Mouse (Mus musculus) bone marrow, adult 2 months (tissue): ENCODE data around the gene Znrf2. TPM values are rescaled to one million over a fixed set of nuclear protein-coding genes. Genes with fewer than 3 reads are reported as not detected.

Experiments
- H3K27ac ChIP-seq: fragments of 200-500 bp; 2 replicates; pipeline ENCODE4 v1.5.1; 2012; ENCODE audit warnings: low read depth, mild to moderate bottlenecking, control low read depth, inconsistent platforms, low read length; ENCODE audit not compliant: control insufficient read depth, poor library complexity, insufficient read depth
- H3K4me1 ChIP-seq: fragments of 200-500 bp; 2 replicates; pipeline ENCODE4 v1.6.1; 2011; ENCODE audit warnings: low read length; ENCODE audit not compliant: control insufficient read depth, insufficient read depth
- H3K4me3 ChIP-seq: fragments of 200-500 bp; replicated peaks from 2 replicates; pipeline ENCODE3; 2011; ENCODE audit warnings: mild to moderate bottlenecking, low read depth, low read length, control low read depth; ENCODE audit not compliant: control insufficient read depth
- CTCF ChIP-seq: fragments of 200-500 bp; IDR thresholded peaks from 2 replicates; pipeline ENCODE4 v1.5.1; 2011; ENCODE audit warnings: low read length, control low read depth; ENCODE audit not compliant: control insufficient read depth, insufficient read depth
- POLR2A ChIP-seq: fragments of 200-500 bp; IDR thresholded peaks from 2 replicates; pipeline ENCODE4 v1.6.1; 2011; ENCODE audit warnings: low read depth, mild to moderate bottlenecking, control low read depth, low read length, borderline replicate concordance; ENCODE audit not compliant: control insufficient read depth
- WGBS: fragments of 180-500 bp; shearing (Covaris S2); methylation state at CpG from one replicate; pipeline ENCODE4 v1.1.7; 2018; 5-methylcytosine and 5-hydroxymethylcytosine counted together
- polyA plus RNA-seq: library from polyadenylated mRNA; stranded (reverse); fragments of >200 nt; gene quantifications from 2 replicates; pipeline ENCODE4 v1.2.4, GENCODE M21; 2011; ENCODE audit warnings: low replicate concordance; ENCODE audit not compliant: missing spikeins, insufficient read depth, insufficient read length

Znrf2 gene
- polyA plus RNA-seq, 1 experiment: 10.6 TPM

GRCm38 (mm10) chr6:54830048-54830772 is 13.5 kb downstream of the Znrf2 start:
- 83% methylated on average over 7 of the region's 7 CpGs for WGBS
- TF ChIP-seq CTCF (no peak), POLR2A (no peak)
- H3K4me1 ChIP-seq: peaks cover 3% of the 10 kb centered on the region
- H3K4me3 ChIP-seq: no peak overlapping the region
- no peak overlapping the region for H3K27ac ChIP-seq

- TF ChIP-seq CTCF (no peak), POLR2A (no peak)
- 73% methylated on average over 8 of the region's 8 CpGs for WGBS
- Histone ChIP-seq H3K4me3 (no peak overlapping the region), H3K27ac (no peak overlapping the region), H3K4me1 (peaks cover 3% of the 10 kb centered on the region)
Observed at GRCm38 (mm10) chr6:54831069-54831720, 14.5 kb downstream of the Znrf2 start.

DNA sequence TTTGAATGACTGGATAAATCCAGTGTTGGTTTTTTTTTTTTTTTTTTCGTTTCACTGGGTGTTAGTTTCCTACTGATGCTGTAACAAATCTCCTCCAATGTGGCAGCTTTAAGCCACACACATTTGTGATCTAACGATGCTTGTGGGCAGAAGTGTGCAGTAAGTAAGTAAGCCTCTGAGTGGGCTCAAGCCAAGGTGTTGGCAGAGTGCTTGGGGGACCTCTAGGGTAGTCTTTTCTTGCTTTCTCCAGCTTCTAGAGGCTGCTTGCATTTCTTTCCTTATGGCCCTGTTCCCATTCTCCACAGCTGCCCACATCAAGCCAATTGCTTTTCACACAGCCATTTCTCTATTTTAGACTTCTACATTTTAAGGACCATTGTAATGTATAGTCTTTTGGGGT is 16.7 kb downstream of the Znrf2 start:
- Histone ChIP-seq H3K4me3 (no peak overlapping the region), H3K4me1 (no peaks in the 10 kb centered on the region), H3K27ac (no peak overlapping the region)
- TF ChIP-seq POLR2A (no peak), CTCF (no peak)
- 71% methylated on average over 2 of the region's 2 CpGs for WGBS

DNA sequence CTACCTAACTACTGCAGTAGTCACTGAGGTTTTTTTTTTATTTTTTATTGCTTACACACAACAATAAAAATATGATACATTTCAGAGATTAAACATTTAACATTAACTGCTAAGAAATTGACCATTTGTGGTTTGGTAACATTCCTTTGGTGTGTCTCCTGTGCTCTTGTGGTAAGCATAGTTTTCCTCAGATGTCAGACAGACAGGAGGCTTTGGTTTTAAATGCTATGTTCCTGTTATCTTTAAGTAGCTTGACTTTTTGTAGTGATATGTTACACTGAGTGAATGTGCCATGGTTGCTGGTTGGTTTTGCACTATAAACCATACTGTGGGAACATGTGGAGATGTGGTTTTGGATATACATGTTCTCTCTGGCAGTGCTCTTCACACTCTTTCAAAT is 19.9 kb downstream of the Znrf2 start:
- no peaks in the 10 kb centered on the region for H3K4me1 ChIP-seq
- TF ChIP-seq POLR2A: no peak
- TF ChIP-seq CTCF: no peak
- no peak overlapping the region for H3K4me3 ChIP-seq
- H3K27ac ChIP-seq: no peak overlapping the region

DNA sequence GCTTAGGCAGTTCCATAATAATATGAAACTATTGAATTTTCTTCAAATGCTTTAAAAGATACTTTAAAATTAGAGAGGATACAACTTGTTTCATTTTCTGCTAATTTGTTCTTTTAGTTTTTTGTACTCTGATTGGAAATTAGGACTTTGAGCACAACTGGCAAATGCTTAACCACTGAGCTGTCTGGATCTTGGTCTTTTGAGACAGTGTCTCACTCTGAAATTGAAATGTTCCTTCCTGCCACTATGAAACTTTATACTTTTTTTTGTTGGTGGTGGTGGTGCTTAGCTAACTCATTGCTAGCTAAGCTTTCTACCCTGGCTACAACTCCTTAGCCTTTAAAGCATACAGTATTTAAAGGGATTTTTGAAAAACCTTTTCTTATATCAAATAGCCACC is 24.7 kb downstream of the Znrf2 start:
- H3K27ac ChIP-seq: no peak overlapping the region
- H3K4me1 ChIP-seq: no peaks in the 10 kb centered on the region; the same call in 1 of the 2 replicates
- TF ChIP-seq CTCF (no peak), POLR2A (no peak)
- H3K4me3 ChIP-seq: no peak overlapping the region

- no peaks in the 10 kb centered on the region; the same call in 1 of the 2 replicates for H3K4me1 ChIP-seq
- no peak overlapping the region for H3K4me3 ChIP-seq
- whole genome bisulfite sequencing: 37% methylated on average over 1 of the region's 1 CpGs
- H3K27ac ChIP-seq: no peak overlapping the region
- TF ChIP-seq POLR2A (no peak), CTCF (no peak)
Observed at GRCm38 (mm10) chr6:54842041-54842440, 25.3 kb downstream of the Znrf2 start.

DNA sequence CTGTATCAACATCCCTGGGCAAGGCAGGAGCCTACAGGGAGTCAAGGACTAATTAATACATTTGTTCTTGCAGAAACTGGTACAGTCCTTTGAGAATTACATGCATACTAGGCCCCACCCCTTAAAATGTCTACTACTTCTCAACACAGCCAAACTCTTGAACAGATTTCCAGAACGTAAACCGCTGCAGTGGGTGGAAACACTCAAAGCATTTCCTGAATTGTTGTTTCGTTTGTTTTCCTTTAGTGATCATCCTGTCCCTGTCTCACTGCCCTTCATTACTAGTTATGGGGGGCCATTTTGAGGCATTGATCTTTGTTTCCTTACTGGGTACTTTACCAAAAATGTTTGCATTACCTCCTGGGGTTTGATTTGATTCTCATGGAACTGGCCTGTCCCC is 31.8 kb downstream of the Znrf2 start:
- Histone ChIP-seq H3K27ac (no peak overlapping the region), H3K4me1 (peaks cover 2% of the 10 kb centered on the region; the same call in 1 of the 2 replicates), H3K4me3 (no peak overlapping the region)
- TF ChIP-seq CTCF (no peak), POLR2A (no peak)
- WGBS: 83% methylated on average over 3 of the region's 3 CpGs

DNA sequence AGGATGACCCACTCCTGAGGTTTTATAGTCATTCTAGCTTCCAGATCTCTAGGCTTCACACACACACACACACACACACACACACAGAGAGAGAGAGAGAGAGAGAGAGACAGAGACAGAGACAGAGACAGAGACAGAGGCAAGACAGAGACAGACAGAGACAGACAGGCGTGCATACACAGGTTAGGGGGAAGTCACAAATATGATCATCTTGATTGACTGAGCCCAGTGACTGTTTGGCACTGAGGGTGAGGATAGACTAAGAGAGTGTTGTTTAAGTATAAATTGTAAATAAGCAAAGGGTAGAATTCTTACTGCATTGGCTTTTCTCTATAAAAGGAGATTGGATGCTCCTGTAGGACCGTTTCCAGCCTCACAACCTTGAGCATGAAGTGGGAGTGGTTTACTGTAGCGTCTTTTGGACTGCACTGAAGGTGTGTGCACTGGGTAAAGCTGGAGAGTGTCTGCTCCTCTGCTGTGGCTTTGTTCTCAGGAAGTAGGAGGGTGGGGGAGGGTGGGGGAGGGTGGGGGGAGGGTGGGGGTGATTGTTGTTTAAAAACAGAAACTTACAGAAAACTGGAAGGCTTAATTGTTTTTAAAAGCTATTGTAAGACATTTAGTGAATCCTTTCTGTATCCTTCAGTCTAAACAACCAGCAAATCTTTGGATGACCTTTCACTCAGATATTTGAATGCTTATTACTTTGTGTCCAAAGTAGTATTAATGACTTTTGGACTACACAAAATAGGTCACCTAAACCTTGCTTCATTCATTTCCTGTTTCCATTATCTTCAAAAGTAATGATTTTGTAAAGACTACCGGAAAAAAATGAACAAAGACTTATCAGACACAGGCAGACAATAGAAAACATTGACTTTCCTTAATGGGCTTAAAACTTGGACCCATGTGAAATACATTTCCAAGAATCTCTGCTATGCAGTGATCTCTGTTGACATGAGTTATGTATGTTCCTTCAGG is 32.8 kb downstream of the Znrf2 start:
- H3K4me1 ChIP-seq: peaks cover 2% of the 10 kb centered on the region; the same call in 1 of the 2 replicates
- no peak for TF ChIP-seq POLR2A
- TF ChIP-seq CTCF: no peak

More for the DNA sequence above, 32.8 kb downstream of the Znrf2 start:
- no peak overlapping the region for H3K4me3 ChIP-seq
- H3K27ac ChIP-seq: no peak overlapping the region
- 14% methylated on average over 4 of the region's 4 CpGs for WGBS
